Mouse (Mus musculus) kidney, postnatal 25 days (tissue): ENCODE data around the gene Ffar4.

Experiments used
- DNase-seq, 2 experiments: peaks; one replicate each; pipeline ENCODE4 v3.0.0; 2021; ENCODE audit warnings: mixed read lengths in 2 of 2

Gene Ffar4

DNA sequence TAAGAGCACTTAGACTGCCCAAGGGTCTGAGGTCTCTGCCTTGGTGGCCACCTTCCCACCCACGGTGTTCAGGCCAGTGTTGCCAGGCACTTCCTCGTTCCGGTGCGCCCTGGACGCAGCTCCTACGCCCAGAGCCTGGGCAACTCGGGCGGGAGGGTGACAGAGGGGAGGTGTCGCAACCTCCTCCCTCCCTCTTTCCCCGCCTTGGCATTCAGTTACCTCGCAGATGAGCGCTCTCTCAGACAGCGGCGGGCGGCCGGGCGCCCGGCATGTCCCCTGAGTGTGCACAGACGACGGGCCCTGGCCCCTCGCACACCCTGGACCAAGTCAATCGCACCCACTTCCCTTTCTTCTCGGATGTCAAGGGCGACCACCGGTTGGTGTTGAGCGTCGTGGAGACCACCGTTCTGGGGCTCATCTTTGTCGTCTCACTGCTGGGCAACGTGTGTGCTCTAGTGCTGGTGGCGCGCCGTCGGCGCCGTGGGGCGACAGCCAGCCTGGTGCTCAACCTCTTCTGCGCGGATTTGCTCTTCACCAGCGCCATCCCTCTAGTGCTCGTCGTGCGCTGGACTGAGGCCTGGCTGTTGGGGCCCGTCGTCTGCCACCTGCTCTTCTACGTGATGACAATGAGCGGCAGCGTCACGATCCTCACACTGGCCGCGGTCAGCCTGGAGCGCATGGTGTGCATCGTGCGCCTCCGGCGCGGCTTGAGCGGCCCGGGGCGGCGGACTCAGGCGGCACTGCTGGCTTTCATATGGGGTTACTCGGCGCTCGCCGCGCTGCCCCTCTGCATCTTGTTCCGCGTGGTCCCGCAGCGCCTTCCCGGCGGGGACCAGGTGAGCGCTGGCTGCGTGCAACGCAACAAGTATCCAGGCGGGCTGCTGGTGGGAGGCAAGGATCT lies at the start of gene Ffar4:
Gene Ffar4, plus strand, starts transcription at position 214 of the 901 bp plus-strand sequence.
- DNase-seq = no peak

DNA sequence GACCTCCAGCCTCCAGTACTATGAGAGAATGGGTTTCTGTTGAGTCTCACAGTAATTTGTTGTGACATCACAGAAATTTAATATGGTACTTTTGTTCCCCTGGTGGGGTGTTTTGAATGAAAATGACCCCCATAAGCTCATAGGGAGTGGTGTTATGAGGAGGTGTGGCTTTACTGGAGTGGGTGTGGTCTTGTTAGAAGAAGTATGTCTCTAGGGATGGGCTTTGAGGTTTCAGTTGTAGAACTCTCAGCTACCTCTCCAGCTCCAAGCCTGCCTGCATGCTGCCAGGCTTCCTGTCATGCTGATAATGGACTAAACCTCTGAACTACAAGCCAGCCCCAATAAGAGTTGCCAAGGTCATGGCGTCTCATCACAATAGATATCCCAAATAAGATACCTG lies 47.2 kb upstream of the Ffar4 start:
- DNase-seq = no peak

DNA sequence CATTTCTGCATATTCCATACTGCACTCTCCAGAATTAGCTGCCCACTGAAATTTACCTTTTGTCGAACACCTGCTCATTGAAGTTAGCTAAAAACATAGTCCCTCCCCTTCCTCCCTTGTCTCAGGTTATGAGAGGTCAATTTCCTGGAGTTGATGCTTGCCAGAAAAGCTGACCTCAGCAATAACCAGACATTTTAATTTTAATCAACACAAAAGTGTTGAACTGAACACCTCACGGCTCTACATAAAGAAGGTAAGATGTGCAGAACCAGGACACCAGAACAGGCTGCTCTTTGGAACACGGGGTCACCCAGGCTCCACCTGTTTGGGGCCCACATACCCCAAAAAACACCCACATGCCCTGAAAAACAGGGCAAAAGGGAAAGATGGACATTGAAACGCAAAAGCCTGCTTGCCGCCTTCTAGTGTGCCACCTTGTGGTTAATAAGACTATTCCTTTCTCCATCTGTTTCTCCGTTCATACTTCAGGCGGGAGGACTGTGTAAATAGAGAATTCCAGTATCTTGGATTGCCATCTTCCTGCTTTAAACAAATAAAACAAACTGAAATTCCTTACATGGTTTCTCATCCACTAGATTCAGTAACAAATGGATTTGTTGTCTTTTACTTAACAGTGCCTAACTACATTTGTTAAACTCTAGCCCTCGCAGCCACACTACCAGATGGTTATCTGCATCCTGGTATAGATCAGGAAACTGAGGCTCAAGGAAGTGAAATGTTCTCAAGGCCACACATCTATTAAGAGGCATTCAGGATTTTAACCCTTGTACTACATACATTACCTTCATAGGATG lies 43.4 kb upstream of the Ffar4 start:
- peak; percentile 24 to 40 for DNase-seq

DNA sequence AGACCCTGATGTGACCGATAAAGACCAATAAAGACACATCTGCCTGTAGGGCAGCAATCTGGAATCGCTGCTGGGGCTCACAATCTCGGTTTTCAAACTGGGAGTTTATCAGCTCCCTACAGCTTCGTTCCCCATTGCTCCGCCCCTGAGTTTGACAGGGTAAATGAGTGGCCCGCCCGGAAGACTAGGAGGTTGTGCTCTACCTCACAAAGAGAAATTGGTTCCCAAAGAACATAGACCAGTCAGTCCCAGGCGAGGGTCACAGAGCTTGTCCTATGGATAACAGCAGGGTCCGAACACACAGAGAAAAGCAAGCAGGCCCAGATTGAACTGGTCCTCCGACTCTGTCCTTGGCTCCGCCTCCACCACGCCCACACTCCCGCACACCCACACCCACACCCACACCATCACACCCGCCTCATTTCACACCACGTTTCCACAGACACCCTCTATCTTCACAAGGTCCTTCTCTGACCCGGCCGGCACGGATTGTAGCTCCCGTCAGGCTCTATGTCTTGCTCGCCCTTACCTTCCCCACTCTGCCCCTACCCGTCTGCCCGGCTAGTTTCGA lies 42.6 kb upstream of the Ffar4 start:
- DNase-seq = peak; percentile 84 to 89

DNA sequence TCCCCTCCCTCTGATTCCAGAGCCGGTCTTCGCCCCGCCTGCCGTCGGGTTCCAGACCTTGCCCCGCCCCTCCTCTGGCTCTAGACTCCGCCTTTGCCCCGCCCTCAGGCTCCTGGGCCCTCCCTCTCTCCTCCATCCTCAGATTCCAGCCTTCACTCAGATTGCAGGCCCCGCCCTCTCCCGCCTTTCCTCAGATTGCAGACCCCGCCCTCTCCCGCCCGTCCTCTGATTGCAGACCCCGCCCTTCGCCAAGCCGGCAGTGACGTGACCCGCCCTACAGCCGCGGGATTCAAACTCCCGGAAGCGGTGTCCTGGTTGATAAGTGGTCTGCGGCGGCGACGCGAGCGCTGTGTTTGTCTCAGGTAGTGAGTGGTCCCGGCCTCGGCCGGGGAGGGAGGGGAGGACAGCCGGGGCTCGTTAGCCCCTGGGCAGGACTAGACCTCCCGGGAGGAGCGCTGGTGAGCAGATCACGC lies 42.1 kb upstream of the Ffar4 start, which contains the start of gene Cep55:
Gene Cep55, plus strand, starts transcription at position 292 of the 473 bp plus-strand sequence.
- peak; percentile 98 to 99 for DNase-seq

DNA sequence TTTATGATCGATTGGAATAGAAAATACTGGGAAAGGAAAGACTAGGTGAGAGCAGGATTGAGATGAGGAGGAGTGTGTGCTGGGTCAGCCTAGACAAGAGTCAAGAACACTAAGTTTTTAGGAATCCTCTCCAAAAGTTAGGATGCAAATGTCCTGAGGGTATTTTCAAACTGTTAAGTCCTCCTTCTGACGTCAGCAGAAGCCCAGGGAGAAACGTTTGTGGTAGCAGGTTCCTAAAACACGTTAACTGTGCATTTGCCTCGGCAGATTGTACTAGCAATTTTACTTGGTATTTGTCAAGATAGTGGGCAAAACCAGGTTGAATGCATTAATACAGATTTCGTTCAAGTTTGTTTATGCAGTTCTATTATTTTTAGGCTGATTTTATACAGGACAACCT lies 41.1 kb upstream of the Ffar4 start:
- no peak for DNase-seq

DNA sequence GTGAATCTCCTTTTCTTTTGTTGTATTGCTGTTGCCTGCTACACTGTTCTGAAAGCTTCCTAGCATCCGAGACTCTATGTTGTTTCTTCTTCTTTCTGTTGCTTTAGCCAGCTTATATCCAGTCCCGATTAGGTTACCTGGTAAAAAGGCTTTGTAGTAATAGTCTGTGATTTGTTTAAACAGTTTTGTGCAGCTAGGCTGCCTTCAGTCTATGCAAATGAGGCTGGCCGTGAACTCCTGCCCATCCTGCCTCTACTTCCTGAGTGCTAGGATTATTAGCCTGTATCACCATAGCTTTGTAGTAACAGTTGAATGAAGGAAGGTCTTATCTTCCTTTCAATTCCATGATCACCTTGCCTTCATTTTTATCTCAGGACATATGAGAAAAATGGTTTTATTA lies 40.6 kb upstream of the Ffar4 start:
- DNase-seq = no peak

DNA sequence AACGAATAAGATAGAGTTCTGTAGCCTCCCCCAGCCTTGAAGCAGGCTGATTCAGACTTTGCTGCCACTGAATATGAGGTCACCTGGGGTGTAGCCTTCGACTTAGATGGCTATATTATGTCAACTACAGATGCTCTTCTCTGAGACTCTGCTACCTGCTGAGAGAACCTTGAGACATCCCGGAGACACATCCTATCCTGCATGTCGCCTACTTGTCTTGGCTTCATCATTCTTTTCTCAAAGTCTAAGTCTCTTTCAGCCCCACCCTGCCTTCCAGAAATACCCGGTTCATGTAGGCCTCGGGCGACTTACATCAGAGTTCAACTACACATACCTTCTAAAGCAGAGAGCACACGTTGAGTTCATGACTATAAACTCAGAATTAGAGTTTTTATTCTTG lies 39.9 kb upstream of the Ffar4 start:
- no peak for DNase-seq

DNA sequence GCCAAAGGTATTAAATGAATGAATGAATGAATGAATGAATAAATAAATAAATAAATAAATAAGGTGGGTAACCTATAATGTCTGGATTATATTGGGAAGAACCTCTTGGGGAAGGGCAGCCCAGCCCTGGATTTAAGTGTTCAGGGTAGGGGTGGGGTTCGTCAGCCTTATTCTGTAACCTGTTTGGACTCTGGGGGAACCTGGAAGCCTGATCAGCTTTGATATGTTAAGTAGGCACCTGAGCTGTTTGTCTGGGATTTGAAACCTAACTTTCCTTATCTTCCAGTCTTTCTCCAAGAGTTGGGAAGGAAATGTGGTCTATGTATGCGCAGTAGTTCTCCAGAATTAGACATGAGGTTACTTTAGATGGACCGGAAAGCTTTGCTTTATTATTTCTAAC lies 33.7 kb upstream of the Ffar4 start:
- DNase-seq = no peak

DNA sequence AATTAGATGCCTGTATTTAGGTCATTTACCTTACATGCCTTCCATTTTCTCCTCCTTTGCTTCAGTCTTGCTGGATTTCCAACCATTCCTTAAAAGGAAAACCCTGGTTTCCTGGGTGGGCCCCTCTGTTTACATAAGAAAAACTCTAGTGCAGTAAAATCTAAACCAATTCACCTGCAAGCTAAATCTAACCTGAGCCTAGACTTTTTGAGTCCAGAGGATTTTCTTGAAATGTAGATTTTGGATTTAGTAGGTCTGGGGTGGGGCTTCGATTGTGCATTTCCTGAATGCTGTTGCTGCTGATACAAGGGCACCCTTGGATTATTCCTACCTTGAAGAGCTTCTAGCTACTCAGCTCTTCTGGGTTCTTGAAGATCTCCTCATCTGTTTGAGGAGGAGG lies 32.8 kb upstream of the Ffar4 start:
- DNase-seq = no peak

DNA sequence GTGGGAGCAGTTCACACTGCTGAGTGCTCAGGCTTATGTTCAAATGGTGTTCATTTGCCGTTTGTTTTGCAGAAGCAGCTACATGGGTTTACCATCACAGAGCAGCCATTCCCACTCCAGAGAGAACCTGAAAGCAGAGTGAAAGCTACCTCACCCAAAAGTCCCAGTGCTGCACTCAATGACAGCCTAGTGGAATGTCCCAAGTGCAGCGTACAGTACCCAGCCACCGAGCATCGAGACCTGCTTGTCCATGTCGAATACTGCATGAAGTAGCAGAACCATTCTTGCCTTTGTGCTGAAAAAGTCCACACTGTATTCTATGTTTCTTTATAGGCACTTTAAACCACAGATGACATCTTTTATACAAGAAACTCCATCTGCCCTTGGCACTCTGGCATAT lies 23.6 kb upstream of the Ffar4 start:
- DNase-seq = no peak

DNA sequence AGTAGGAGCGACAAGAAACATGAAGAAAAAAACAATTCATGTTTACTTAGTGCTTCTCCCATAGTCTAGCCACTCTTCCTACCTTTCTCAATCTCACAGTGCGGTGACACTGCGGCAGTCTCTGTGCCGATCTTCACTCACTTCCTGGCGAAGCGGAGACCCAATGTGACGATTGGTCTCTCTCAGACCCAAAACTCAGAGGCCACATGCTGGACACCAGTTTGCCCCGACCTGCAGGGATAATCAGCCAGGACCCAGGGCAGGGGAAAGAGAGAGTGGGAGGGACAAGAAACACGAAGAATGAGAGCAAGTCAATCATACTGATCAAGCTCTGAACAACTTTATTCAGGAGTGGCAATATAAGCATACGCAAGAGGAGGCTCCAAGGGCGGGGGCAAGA lies 21.8 kb upstream of the Ffar4 start:
- DNase-seq = no peak

DNA sequence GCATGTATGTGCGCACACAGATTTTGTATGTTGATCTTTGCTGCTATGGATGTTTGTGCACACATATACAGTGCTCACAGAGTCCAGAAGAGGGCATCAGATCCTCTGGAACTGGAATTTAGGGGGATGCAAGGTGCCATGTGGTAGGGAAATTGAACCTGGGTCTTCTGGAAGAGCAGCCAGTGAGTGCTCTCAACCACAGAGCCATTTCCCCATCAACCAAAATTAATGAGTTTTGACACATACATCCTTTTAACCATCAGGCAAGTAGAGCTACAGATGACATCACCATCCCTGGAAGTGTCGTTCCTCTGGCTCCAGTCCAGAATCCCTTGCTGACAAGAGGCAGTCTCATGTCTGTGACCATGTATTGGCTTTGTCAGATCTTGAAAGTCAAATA lies 20.6 kb upstream of the Ffar4 start:
- DNase-seq = no peak

DNA sequence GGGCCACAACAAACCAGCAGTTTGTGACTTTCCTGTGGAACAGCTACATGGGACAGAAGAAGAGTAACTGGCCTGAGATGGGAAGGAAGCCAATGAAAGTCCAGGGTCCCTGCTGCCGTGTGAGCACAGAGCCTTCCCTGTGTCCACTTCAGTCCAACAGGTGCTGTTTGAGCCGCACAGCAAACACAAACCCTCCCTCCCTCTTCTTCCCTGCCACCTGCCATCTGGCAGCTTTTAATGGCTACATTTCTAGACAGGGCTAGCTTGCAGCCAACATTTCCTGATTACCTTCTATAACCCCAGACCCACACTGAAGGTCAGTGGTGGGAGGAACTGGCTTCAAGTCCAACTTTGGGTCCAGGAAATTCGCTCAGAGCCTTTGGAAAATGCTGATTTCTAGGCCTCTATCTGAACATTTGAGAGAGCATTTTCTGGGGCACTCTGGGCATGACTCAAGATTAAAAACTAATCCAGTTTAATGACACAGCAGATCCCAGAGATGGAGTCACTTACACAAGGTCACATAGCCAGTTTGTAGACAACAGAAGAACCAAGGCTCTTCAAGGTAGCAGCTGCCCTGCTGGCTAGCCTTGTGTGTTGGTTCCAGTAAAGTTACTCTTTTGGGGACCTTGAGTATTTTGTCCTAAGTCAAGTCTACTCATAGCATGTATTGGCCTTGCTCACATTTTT lies 18.9 kb upstream of the Ffar4 start:
- no peak for DNase-seq

DNA sequence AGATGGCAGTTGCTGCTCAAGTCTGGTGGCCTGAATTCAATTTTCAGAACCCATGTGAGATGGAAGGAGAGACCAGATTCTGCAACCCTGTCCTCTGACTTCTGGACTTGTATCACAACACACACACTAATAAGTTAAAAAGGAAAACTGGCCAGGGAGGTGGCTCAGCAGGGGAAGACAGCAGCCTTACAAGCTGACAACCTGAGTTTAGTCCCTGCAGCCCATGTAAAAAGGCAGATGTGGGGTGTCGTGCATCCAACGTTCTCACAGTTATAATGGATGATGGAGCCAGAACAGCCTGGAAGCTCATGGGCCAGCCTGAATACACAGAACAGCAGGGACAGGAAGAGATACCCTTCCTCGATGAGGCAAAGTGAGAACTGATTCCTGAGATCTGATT lies 15.5 kb upstream of the Ffar4 start:
- no peak for DNase-seq

DNA sequence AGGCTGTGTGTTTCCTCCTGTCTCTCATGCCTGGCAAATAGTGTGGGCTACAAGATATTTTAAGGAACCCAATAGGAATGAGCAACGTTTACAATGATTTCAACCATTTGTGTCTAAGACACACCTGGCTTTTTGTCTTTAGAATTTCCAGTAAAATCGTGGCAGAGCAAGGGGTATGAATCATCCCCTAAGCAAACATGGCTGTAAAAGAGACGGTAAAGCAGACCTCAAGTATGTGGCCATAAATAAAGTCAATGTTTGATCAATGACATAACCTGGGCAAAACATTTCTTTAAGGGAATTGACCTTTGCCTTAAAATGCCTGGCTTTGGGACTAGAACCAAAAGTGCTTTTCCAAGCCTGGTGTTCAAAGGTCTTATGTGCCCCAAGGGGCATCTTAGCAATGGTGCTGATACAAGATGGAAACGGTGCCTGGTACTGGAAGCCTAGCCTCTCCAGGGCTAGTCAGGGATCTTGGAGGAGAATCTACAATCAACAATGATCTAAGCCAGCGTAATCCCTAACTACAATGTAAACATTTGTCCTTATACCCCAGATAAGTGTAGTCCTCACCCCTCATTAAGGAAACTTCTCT lies 13.8 kb upstream of the Ffar4 start:
- no peak for DNase-seq

DNA sequence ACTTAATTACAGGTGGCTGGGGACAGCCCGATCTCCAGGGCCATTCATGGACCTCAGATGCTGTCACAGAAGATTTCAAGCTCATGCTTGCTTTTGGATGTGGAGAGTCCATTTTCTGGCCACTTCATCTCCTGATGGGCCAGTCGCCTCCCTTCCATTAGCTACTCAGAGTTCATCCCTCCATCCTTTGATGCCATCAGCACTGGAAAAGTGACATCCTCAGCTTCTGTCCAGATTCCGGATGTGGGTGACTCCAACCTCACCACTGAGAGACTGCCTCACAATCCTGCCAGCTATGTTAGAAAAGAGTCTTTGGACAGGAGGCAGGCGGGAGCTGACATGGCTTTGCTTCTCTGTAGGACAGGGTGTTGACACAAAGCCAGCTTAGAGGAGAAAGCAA lies 11.0 kb upstream of the Ffar4 start:
- DNase-seq = no peak

DNA sequence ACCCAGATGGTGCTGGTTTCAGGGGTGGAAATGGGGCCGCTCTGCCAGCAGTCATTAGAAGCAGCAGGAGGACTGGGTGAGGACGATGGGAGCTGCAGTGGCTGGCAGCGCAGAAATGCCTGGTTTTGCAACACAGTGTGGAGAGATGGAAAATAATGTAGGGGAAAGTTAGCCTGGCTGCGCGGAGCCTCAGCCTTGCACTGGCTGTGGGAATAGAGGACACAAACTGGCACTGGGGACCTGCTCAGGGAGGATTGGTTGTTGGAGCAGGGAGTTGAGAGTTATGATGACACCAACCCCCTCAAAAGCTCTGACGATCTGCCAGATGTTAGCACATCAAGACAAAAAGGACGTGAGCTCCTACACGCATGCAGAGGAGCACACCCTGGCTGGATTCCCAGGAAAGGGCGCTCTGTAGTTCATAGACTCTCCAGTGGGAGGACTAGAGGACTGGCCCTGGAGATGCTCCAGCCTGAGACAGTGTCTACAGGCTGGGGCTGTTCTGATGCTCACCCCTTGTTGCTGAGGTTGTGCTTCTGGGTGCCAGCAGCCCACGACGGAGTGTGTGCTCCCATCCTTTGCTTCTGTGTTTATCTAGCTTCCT lies 9.8 kb upstream of the Ffar4 start:
- peak; percentile 31 to 50 for DNase-seq

DNA sequence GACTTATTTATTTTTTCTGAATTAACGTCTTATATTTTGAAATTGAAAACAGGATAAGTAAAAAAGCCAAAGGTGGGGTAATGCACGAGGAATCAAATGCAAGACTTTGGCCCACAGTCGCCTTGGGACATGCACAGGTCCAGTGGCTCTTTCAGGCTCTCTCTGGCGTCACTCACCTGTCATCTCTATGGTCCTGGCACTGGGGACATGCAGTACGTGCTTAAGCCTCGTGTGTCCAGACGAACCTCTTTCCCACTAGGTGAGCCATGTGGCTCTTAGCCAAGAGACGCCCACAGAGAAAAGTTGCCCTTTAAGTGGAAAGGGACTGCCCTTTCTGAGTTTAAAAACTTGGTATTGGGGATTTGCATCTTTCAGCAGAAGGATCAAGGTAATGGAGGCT lies 7.5 kb upstream of the Ffar4 start:
- no peak for DNase-seq

DNA sequence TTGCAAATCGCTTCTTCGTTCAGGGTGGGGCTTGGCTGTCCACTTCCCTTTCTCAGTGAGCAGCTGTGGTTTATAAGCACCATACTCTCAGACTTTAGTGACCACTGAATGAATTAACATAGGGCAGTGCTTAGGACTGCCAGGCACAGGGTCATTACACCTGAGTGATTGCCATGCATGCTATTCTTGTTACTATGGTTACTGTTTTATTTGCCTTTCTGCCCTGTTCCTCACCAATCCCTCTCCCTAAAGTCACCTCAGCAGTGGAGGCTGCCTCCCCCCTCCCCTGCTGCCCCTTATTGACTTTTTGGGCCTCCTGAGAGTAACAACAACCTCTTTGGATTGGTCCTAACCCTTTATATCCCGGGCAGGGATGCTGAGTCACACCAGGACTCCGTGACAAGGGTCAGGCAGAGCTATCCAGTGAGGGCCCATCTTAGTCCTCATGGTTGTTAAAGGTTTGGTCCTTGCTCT lies 5.3 kb upstream of the Ffar4 start:
- DNase-seq = no peak

DNA sequence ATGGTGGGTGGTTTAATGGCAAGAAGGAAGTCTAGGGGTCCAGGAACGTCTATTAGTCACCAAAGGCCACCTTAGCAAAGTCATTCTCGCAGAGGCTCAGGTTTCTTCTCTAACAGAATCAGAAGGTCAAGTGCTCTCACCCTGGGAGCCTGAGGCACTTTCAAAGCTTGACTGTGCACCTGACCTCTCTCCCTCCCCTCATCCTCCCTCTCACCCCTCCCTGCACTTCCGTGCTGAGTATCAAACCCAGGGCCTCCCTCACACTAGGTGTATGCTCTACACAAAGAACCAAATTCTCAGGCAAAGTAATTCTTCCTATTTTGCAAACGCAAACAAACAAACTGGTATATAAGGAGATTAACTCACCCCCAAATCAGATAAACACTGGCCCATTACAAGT lies 640 bp upstream of the Ffar4 start:
- no peak for DNase-seq

DNA sequence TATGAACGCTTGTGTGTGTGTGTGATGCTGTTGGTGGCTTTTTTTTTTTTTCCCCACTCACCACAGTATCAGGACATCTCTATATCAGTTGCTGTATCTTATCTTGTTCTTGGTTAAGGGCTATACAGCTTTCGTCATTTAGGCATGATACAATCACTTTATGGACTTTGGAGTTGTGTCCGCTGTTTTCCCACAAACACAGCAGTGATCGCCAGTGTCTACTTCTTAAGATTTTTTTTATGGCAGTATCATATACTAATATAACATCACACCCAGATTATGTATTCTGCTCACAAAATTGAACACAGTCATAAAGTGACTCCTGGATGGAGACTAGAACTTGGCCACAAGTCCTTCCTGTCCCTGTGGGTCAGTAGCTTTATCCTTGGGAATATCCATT lies 11.0 kb downstream of the Ffar4 start:
- DNase-seq = no peak
